Mouse (Mus musculus) G1E (cell line): ENCODE measurements around the gene Tbc1d24. TPM values are rescaled to one million over a fixed set of nuclear protein-coding genes. Genes with fewer than 3 reads are reported as not detected.
A peak's percentile ranks its signal among the peaks of the same experiment; 100 is the strongest.
"Not testable (repeated sequence)": the region's sequence is repeated elsewhere in the genome, so short reads cannot be mapped to it uniquely, and the experiment has no call there.

Source experiments
- ATAC-seq: 2 replicates; pipeline ENCODE4 v1.8.0; 2016; ENCODE audit warnings: mild to moderate bottlenecking; ENCODE audit not compliant: insufficient number of reproducible peaks, poor library complexity, low FRiP score, severe bottlenecking; ENCODE audit errors: extremely low read depth
- DNase-seq: peaks from one replicate; pipeline ENCODE4 v3.0.0; 2012; ENCODE audit warnings: low spot score
- H3K27me3 ChIP-seq: 2 replicates; pipeline ENCODE4 v1.6.1; 2012; ENCODE audit warnings: mild to moderate bottlenecking, low read length, inconsistent platforms; ENCODE audit not compliant: insufficient read depth
- H3K36me3 ChIP-seq: replicated peaks from 2 replicates; pipeline ENCODE3; 2012; ENCODE audit warnings: mild to moderate bottlenecking, inconsistent platforms
- H3K4me1 ChIP-seq: 2 replicates; pipeline ENCODE4 v1.6.1; 2012; ENCODE audit warnings: low read depth, low read length, inconsistent platforms, mixed read lengths; ENCODE audit not compliant: insufficient read depth
- H3K4me3 ChIP-seq: 2 replicates; pipeline ENCODE4 v1.5.1; 2012; ENCODE audit warnings: low read depth, mild to moderate bottlenecking, inconsistent platforms, low read length, moderate library complexity, mixed read lengths
- H3K9me3 ChIP-seq: replicated peaks from 2 replicates; pipeline ENCODE4 v1.6.1; 2012; ENCODE audit warnings: inconsistent platforms
- CTCF ChIP-seq: IDR thresholded peaks from 2 replicates; pipeline ENCODE4 v1.5.1; 2012; ENCODE audit warnings: low read depth, low read length, inconsistent platforms, mixed read lengths
- GATA1 ChIP-seq: IDR thresholded peaks from 2 replicates; pipeline ENCODE4 v1.6.1; 2012; ENCODE audit warnings: borderline replicate concordance, low read length, inconsistent platforms, mixed read lengths
- GATA2 ChIP-seq: IDR thresholded peaks from 2 replicates; pipeline ENCODE4 v1.6.1; 2012; ENCODE audit warnings: low read depth, low read length, inconsistent platforms, borderline replicate concordance
- POLR2AphosphoS5 ChIP-seq: IDR thresholded peaks from 2 replicates; pipeline ENCODE4 v1.6.1; 2012; ENCODE audit warnings: low read depth, low read length, inconsistent platforms; ENCODE audit not compliant: insufficient replicate concordance
- TAL1 ChIP-seq: conservative IDR thresholded peaks from 2 replicates; pipeline ENCODE4 v1.6.1; 2012; ENCODE audit warnings: low read depth, low read length, inconsistent platforms, mixed read lengths
- polyA plus RNA-seq: library from polyadenylated mRNA; stranded (reverse); fragments of >175 nt; gene quantifications from 2 replicates; pipeline ENCODE4 v1.2.3, GENCODE M21; 2012
- total RNA-seq, 2 experiments: library from RNA; stranded (forward) in 1 of 2; stranded (reverse) in 1 of 2; fragments of 200-1000 nt in 1 of 2; fragments of >200 nt in 1 of 2; fragmentation: Nextera tagmentation in 1 of 2; gene quantifications; 2 replicates each; pipeline ENCODE4 v1.2.3; 2014 to 2017

Gene Tbc1d24
- total and polyA plus RNA-seq, 3 experiments: 23.4 to 120 (median 59.1) TPM

DNA sequence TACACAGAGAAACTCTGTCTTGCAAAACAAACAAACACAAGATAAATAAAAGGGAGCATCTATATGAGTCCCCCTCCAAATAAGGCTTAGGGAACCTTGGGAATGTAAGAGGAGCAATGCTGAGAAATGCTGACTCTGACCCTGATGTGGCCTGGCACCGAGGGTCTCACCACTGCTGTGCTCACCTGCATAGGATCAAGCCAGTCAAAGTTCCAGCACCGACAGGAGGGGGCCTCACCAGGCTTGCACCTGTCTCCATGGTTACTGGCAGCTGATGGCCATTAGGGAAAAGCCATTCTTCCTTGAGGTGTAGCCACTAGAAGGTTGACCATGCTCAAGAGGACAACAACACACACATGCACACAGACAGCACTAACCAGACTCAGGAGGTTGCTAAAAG lies 62.5 kb downstream of the Tbc1d24 start:
- Histone ChIP-seq H3K36me3 (peaks cover 17% of the 10 kb centered on the region), H3K4me3 (no peak overlapping the region), H3K9me3 (no peaks in the 10 kb centered on the region), H3K4me1 (peaks cover 39% of the 10 kb centered on the region), H3K27me3 (no peaks in the 10 kb centered on the region)
- no peak for TF ChIP-seq GATA1
- TF ChIP-seq TAL1: no peak
- no peak for TF ChIP-seq POLR2AphosphoS5
- TF ChIP-seq GATA2: no peak
- no peak for ATAC-seq
- DNase-seq: no peak

DNA sequence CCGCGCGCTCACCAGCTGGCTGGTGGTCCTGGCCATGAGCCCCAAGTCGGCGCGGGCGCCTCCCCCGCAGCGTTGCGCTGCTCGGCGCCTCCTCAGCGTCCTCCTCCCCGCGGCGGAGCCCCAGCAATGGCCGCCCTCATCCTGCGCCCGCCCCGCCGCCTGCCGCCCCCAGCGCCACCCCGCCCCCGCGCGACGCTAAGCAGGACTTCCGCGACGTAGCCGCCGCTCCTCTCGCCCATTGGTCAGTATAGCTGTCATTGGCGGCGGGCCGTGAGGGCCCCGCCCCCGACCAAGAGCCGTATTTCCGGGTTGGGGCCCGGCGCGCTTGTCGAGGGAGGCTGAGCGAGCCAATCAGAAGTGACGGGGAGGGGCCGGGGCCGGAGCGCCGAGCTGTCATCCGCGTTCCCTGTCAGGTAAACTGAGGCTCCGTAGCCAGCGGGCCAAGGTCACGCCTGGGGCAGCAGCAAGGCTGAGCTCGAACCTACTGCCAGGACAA lies 63.9 kb downstream of the Tbc1d24 start:
- H3K4me1 ChIP-seq: peaks cover 44% of the 10 kb centered on the region
- DNase-seq (peak; percentile 93), ATAC-seq (peak; percentile 95)

DNA sequence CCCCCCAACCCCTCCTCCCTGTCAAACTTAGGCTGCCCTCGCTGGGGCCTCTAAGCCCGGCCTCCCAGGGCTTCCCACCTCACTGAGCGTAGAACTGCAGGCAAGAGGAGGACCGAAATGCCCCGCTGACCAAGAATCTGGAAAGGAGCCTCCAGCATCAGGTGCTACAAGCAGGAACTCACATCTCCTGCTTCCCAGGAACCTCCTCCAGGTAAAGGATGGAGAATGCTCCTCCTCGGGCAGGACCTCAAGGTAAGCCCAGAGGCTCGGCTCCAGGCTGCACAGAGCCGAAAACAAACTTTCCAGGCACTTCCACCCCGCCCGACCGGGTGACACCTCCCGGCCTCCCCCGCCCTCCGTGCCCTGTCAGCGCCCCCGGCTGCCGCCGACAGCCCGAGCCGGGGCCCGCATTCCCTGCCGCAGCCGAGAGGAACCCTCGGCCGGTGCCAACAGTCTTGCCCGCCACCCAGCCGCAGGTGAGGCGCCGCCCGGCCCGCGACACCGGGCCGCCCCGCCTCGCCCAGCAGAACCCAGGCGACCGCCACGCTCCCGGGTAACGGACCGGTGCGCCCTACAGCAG lies 64.4 kb downstream of the Tbc1d24 start:
- no peaks in the 10 kb centered on the region for H3K9me3 ChIP-seq
- H3K4me3 ChIP-seq: peak overlapping the region; percentile 95
- TF ChIP-seq TAL1: no peak
- TF ChIP-seq GATA1: no peak
- TF ChIP-seq GATA2: no peak
- TF ChIP-seq POLR2AphosphoS5: no peak
- no peak for TF ChIP-seq CTCF
- H3K4me1 ChIP-seq: peaks cover 49% of the 10 kb centered on the region
- peak; percentile 41 for DNase-seq
- no peaks in the 10 kb centered on the region for H3K27me3 ChIP-seq
- H3K36me3 ChIP-seq: peaks cover 29% of the 10 kb centered on the region
- no peak; the same call in 1 of the 2 replicates for ATAC-seq

More for the DNA sequence above, 63.9 kb downstream of the Tbc1d24 start:
- TF ChIP-seq CTCF (no peak), GATA2 (no peak), POLR2AphosphoS5 (no peak), GATA1 (no peak), TAL1 (no peak)
- peaks cover 24% of the 10 kb centered on the region for H3K36me3 ChIP-seq
- no peaks in the 10 kb centered on the region for H3K9me3 ChIP-seq
- no peaks in the 10 kb centered on the region for H3K27me3 ChIP-seq
- peak overlapping the region; percentile 95 for H3K4me3 ChIP-seq

DNA sequence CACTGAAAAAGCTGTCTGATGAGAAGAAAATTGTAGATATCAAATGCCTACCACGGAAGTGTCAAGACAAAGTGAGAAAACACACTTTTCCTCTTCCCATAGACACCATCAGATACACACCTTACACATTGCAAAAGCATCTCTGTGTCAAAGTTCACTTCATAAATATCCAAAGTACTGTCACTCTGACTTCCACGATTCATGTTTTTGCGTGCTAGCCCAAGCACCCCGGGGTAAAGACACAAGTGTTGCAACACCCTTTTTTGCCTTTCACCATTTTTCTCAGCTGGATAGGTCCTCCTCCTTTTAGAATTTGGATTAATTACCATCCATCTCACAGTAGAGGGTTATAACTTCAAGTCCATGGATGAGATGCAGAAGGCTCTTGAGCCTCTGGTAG lies 65.4 kb downstream of the Tbc1d24 start:
- TF ChIP-seq TAL1: no peak
- no peak for TF ChIP-seq CTCF
- no peak for TF ChIP-seq GATA2
- no peaks in the 10 kb centered on the region for H3K27me3 ChIP-seq

DNA sequence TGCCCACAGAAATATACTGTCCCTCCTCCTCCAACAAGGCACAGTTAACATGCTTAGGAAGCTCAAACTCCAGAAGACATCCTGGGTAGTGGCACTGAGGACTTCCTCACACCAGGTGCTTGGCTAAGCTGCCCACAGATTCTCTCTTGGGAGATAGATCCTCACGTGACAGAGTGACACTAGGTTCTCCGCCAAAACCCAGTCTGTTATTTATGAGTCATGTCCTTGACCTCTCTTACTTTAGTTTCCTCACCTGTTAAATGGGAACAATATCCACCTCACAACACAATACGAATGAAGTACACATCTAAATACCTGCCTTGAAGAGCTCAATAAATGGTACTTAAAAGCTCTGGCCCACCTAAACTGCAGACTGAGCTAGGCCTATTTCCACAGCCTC lies 66.1 kb downstream of the Tbc1d24 start:
- ATAC-seq (no peak), DNase-seq (no peak)
- Histone ChIP-seq H3K4me3 (no peak overlapping the region), H3K36me3 (peaks cover 38% of the 10 kb centered on the region), H3K27me3 (no peaks in the 10 kb centered on the region), H3K4me1 (peaks cover 56% of the 10 kb centered on the region), H3K9me3 (no peaks in the 10 kb centered on the region)
- TF ChIP-seq POLR2AphosphoS5 (no peak), TAL1 (no peak), CTCF (no peak), GATA2 (no peak), GATA1 (no peak)

More for the DNA sequence above, 65.4 kb downstream of the Tbc1d24 start:
- ATAC-seq (no peak), DNase-seq (no peak)
- Histone ChIP-seq H3K36me3 (peaks cover 32% of the 10 kb centered on the region), H3K9me3 (no peaks in the 10 kb centered on the region), H3K4me1 (peaks cover 49% of the 10 kb centered on the region), H3K4me3 (peak overlapping the region; percentile 95; the same call in 1 of the 2 replicates)

DNA sequence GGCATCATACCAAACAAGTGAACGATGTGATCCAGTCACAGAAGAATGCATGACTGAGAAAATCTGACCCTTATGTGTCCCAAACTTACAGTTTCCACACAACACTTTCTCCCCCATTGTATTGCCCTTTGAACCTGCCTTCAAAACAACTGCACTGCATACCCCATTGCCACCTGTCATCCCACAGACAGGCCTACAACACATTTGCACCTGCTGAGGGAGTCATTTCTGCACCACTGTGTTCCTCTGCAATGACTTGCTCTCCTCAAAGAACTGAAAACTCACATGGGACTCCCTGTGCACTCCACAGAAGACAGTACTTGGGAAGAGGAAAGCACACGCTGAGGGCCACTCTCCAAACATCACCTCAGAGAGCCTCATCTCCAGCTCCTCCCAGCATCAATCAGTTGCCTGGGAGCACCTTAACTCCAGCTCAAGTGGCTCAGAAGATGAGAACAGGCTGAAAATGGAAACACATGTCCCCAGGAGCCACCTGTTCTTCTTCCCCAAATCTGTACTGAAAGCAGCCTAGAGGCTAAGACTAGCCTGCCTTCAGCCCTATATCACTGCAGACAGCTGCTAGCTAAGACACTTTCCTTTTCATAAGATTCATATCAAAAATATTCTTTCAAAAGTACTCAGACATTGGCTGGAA lies 68.0 kb downstream of the Tbc1d24 start:
- no peak for DNase-seq

DNA sequence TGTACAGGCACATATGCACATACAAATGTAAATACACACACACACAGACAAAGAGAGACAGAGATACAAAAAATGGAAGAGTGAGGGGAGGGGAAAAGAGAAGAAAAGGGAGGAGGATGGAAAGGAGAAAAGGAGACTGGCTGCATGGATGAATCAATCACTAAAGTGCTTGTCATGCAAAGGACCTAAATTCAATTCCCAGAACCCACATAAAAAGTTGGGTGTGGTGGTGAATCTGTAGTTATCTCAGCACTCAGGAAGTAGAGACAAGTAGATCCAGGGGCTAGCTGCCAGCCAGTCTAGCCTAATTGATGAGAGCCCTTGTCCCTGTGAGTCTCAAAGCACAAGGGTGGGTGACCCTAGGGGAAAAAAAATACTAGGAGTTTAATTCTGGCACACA lies 71.3 kb downstream of the Tbc1d24 start:
- no peaks in the 10 kb centered on the region for H3K9me3 ChIP-seq
- H3K27me3 ChIP-seq: no peaks in the 10 kb centered on the region
- DNase-seq (no peak), ATAC-seq (peak; percentile 28; the same call in 1 of the 2 replicates)
- peaks cover 53% of the 10 kb centered on the region for H3K4me1 ChIP-seq
- no peak overlapping the region for H3K4me3 ChIP-seq
- H3K36me3 ChIP-seq: peaks cover 56% of the 10 kb centered on the region
- TF ChIP-seq GATA1 (no peak), CTCF (no peak), GATA2 (no peak), TAL1 (no peak), POLR2AphosphoS5 (no peak)

More for the DNA sequence above, 68.0 kb downstream of the Tbc1d24 start:
- no peaks in the 10 kb centered on the region for H3K9me3 ChIP-seq
- H3K4me1 ChIP-seq: peaks cover 62% of the 10 kb centered on the region
- no peaks in the 10 kb centered on the region for H3K27me3 ChIP-seq
- TF ChIP-seq POLR2AphosphoS5: no peak
- no peak for ATAC-seq
- no peak overlapping the region for H3K4me3 ChIP-seq
- H3K36me3 ChIP-seq: peaks cover 44% of the 10 kb centered on the region

DNA sequence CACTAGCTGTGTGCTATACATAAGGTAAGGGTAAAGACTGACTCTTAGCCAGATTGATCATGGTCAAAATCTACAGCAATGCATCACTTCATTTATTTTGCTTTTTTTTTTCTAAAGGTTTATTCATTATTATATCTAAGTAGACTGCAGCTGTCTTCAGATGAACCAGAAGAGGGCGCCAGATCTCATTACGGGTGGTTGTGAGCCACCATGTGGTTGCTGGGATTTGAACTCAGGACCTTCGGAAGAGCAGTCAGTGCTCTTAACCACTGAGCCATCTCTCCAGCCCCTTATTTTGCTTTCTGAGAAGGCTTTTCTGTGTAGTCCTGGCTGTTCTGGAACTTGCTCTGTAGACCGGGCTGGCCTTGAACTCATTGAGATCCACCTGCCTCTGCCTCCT lies 72.4 kb downstream of the Tbc1d24 start:
- not testable (repeated sequence) for ATAC-seq
- peaks cover 44% of the 10 kb centered on the region for H3K4me1 ChIP-seq
- peaks cover 47% of the 10 kb centered on the region for H3K36me3 ChIP-seq

More for the DNA sequence above, 72.4 kb downstream of the Tbc1d24 start:
- H3K27me3 ChIP-seq, H3K4me3 ChIP-seq, H3K9me3 ChIP-seq, DNase-seq: not testable (repeated sequence)
